Mouse (Mus musculus) B cell, adult 2 months (primary cell): Measurements from ENCODE around the gene Kcnf1.

ENCODE experiments used
- DNase-seq, 2 experiments: peaks; one replicate each; pipeline ENCODE4 v3.0.0; 2022

Gene Kcnf1

DNA sequence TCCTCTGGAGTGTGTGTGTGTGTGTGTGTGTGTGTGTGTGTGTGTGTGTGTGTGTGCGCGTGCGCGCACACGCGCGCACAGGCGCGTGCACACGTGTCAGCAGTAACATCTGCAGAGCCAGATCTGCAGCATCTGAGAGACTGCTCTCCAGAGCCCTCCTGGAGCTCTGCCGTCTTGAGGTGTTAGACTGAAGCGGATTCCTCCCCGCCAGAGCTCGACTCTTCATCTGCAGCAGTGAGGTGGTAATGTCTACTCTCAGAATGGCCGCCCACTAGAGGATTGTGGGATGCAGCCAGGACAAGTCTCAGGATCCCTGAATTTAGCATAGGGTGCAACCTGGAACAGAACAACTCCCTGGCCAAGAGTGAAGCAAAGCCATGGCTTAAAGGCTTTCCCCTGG, 19.1 kb downstream of the Kcnf1 start:
- no peak for DNase-seq

DNA sequence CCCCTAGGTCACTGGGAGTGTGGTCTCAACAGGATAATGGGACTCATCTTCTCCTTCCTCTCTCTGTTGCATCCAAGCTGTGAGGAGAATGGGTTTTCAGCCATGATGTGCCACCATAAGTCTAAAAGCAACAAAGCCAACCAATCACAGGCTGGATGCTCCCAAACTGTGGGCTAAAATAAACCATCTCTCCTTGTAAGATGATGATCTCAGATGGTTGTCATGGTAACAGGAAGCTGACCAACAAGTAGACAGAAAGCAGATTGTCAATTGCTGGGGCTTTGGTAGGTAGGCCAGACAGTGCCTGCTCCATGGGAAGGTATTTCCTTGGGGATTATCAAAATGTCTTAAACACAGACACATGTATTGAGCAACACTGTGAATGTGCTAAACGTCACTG, 20.9 kb downstream of the Kcnf1 start:
- DNase-seq: no peak

- no peak for DNase-seq
These were observed 23.8 kb downstream of the Kcnf1 start for GRCm38 (mm10) chr12:17152840-17153239.

- no peak for DNase-seq
These were observed 27.8 kb downstream of the Kcnf1 start for GRCm38 (mm10) chr12:17148920-17149319.

DNA sequence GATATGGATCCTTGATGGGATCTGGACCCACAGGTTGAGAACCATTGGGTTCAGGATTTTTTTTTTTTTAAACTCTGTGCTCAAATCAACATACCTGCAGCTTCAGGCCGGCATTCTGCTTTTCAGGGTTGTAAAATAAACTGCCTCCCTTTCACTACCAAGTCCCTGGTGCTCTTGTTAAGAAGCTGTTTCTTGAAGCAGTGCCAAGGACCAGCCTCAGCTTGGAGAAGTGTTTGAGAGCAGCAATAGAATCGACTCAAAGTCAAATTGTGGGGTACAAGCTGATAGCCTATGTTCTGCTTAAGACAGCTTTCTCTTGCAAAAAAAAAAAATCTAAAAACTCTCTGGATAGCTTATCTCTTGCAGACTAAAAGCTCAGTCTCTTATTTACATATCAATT, 34.9 kb downstream of the Kcnf1 start:
- no peak for DNase-seq

DNA sequence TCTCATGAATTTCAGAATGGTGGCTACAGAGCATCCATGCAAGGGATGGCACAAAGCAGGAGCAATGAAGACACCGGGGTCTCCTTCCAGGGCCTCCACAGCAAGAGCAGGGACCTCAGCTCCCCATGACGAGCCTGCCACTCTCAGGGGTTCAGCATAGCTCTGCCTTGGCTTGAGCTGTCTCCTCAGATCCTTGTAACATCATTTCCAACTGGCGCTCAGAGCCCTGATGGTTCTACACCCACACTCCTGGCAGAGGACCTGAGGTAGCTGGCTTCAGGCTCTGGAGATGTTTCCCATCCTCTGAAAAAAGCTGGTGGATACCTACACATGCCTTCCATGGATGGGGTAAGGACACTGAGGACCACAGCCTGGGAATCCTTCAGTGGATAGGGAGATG, 36.3 kb downstream of the Kcnf1 start:
- no peak for DNase-seq

DNA sequence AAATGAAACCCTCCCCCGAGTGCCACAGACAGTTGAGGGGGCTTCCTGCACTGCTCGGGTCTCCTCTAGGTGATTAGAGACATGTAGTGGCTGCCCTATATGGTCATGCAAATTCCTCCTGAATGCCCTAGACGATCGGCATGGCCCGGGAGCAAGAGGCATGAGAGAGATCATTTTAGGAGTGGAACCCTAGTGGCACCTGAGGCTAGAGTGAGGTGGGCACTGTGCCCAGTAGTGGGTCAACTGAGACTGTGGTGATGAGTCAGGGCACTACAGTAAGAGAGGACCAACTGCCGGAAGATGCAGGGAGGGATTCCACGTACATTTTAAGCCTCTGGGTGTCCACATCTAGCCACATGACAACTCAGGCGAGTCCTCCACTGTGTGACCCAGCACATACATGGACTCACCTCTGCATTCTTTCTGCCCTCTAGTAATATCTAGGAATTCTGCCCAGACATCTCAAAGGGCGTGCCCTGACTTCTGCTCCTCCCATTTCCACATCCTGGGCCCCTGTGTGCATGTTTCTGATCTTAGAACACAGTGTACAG, 42.1 kb downstream of the Kcnf1 start:
- no peak for DNase-seq

GRCm38 (mm10) chr12:17132243-17132642, 44.4 kb downstream of the Kcnf1 start:
- DNase-seq: no peak

DNA sequence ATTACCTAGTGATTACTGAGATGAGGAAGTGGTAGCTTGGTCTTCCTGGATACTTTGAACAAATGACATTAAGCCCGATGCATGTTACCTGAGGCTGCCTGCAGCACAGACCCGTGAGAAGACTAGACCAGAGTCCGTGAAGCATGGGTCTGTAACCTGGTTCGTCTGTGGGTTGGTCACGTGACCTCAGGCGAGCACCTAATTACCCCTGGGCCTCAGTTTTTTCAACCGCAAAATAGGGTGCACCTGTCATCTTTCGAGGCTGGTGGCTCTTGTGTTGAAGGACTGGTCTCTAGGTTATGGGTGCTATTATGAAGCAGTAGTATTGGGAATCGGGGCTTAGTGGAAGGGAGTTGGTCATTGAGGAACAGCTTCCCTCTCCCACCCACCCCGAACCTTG, 45.1 kb downstream of the Kcnf1 start:
- DNase-seq: no peak

DNA sequence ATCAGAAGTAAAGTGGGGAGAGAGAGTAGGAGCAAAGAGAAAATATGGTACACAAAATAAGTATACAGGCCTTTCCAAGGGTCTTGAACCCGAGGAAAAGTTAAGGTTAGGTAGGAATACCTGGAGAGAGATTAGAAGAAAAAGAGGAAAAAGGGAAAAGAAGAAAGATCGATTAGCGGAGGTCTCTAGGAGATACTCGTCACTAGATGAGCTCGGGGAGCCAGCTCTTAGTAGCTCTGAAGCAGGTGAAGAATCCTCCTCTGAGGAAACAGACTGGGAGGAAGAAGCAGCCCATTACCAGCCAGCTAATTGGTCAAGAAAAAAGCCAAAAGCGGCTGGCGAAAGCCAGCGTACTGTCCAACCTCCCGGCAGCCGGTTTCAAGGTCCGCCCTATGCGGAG, 53.8 kb downstream of the Kcnf1 start:
- peak; percentile 8 to 15 for DNase-seq
